8 mouse cellular contexts compared by ENCODE assay signal in genomic region chr11:84879772-84880464, GRCm38 (mm10). TPM values are rescaled to one million over a fixed set of nuclear protein-coding genes. Genes with fewer than 3 reads are reported as not detected.
DNase-seq lines count a peak whose midpoint lies in the region; ATAC-seq lines count a peak whose summit lies in the region.

Gene Myo19 (plus strand): TSS chr11:84880148.
Gene Pigw (minus strand): TSS chr11:84880285.

- intact Hi-C loops in left cerebral cortex, postnatal 10 days (cut with DNase I) = no loop called here

- H3K27me3 ChIP-seq in hindbrain, embryonic 16.5 days (replicated peaks; ENCODE audit: control insufficient read depth, insufficient read depth, low read length) = no peaks in the 10 kb centered on the region

- peaks cover 16% of the 10 kb centered on the region for H3K4me1 ChIP-seq in hindbrain, embryonic 16.5 days (ENCODE audit: control insufficient read depth, insufficient read depth, low read depth, low read length)

- H3K36me3 ChIP-seq in hindbrain, embryonic 16.5 days (ENCODE audit: control insufficient read depth, insufficient read depth, low read length) = peaks cover 5% of the 10 kb centered on the region; the same call in 1 of the 2 replicates

- DNase-seq in ZHBTc4 (ENCODE audit: low read depth, low spot score) = peak; percentile 92
- peak; percentile 76 to 86 for DNase-seq in cerebellum, postnatal 36 days
- DNase-seq in gastrocnemius, adult 18-20 months (ENCODE audit: low spot score) = peak; percentile 81
- peak; percentile 54 to 90 for DNase-seq in left cerebral cortex, postnatal 10 days (ENCODE audit: extremely low spot score in 1 of 2, low spot score in 2 of 2)
- DNase-seq in right cerebral cortex, postnatal 14 days = peak; percentile 76
- DNase-seq in urinary bladder, postnatal 36 days (ENCODE audit: low spot score in 2 of 2) = peak; percentile 79 to 83

- ATAC-seq in hindbrain, embryonic 16.5 days = peak; percentile 95
- peak; percentile 88 for ATAC-seq in megakaryocyte progenitor cell, adult 5-6 weeks (replicated peaks; ENCODE audit: poor library complexity)

- WGBS in hindbrain, embryonic 16.5 days = 1% methylated on average over 56 of the region's 81 CpGs

- peak within 1 kb of the TSS; percentile 71 for H3K4me2 ChIP-seq in hindbrain, embryonic 16.5 days (ENCODE audit: low read length)

- H3K9me3 ChIP-seq in hindbrain, embryonic 16.5 days (ENCODE audit: control insufficient read depth, low read length) = no peaks in the 10 kb centered on the region

- H3K4me3 ChIP-seq in hindbrain, embryonic 16.5 days (ENCODE audit: low read length) = peak within 1 kb of the TSS; percentile 96

- peak within 1 kb of the TSS; percentile 90 for H3K9ac ChIP-seq in hindbrain, embryonic 16.5 days (ENCODE audit: low read depth, low read length)

- peak within 1 kb of the TSS; percentile 87 for H3K27ac ChIP-seq in hindbrain, embryonic 16.5 days (ENCODE audit: low read depth, low read length)

RNA-seq across cellular contexts. Expression of gene Myo19, which starts in this region (rescaled TPM):
- 1 to 10 TPM; 1.4 to 2.4 TPM for total RNA-seq in gastrocnemius, adult 18-20 months (2021)
- polyA plus RNA-seq in hindbrain, embryonic 16.5 days (2015; fragmentation: Nextera tagmentation; extraction: Ambion mirVana) = 6.3 and 7.0 TPM in 2 replicates
- total RNA-seq in left cerebral cortex, postnatal 10 days (2021) = 10 to 100 TPM; 11.8 to 13.8 TPM
- total RNA-seq in megakaryocyte progenitor cell, adult 5-6 weeks (2015) = 6.6 and 9.0 TPM in 2 replicates
- total RNA-seq in megakaryocyte progenitor cell, adult 5-6 weeks (2017) = 4.3 and 4.5 TPM in 2 replicates

RNA-seq across cellular contexts. Expression of gene Pigw, which starts in this region (rescaled TPM):
- total RNA-seq in gastrocnemius, adult 18-20 months (2021) = 1 to 10 TPM; 3.8 to 5.9 TPM
- 2.2 and 2.5 TPM in 2 replicates for polyA plus RNA-seq in hindbrain, embryonic 16.5 days (2015; fragmentation: Nextera tagmentation; extraction: Ambion mirVana)
- 1 to 10 TPM; 7.8 to 8.5 TPM for total RNA-seq in left cerebral cortex, postnatal 10 days (2021)
- 4.6 and 7.0 TPM in 2 replicates for total RNA-seq in megakaryocyte progenitor cell, adult 5-6 weeks (2015)
- 3.3 and 4.1 TPM in 2 replicates for total RNA-seq in megakaryocyte progenitor cell, adult 5-6 weeks (2017)

Comparison
In these comparisons a context has a peak if more than half of its experiments do, and no peak if none do; other contexts are left out.
1. Peak in every context shown above with its lines: DNase-seq, ATAC-seq, H3K4me3 ChIP-seq and H3K27ac ChIP-seq.